ENCODE assay signal across 10 mouse cellular contexts in genomic region chr12:25467789-25468188, GRCm38 (mm10).
DNase-seq lines count a peak whose midpoint lies in the region; ATAC-seq lines count a peak whose summit lies in the region.
"Had no signal": no experiment of that assay in that cellular context is flagged by ENCODE, and none has a peak within 500 bp of the region (broad histone marks: within the 10 kb centered on the region; RNA-seq: fewer than 3 reads in every experiment).

No protein-coding gene starts in this region.

- no peak for DNase-seq in forebrain, embryonic 11.5 days (ENCODE audit: low spot score)
- peak; percentile 6 for DNase-seq in ZHBTc4 (ENCODE audit: low read depth, low spot score)
- DNase-seq in kidney, adult 8-10 months = no peak
- no peak for DNase-seq in gastrocnemius, postnatal 25 days
- DNase-seq in thymus, postnatal 10 days (ENCODE audit: low spot score in 2 of 2) = no peak

- 0 out of 2 replicates have a peak, but pooled peaks cover 4% of the 10 kb centered on the region for H3K4me1 ChIP-seq in forebrain, embryonic 13.5 days
- H3K4me1 ChIP-seq in forebrain, embryonic 11.5 days (replicated peaks; ENCODE audit: control insufficient read depth, insufficient read depth, low read length) = no peaks in the 10 kb centered on the region
- peaks cover 6 to 11% of the 10 kb centered on the region in 2 experiments for H3K4me1 ChIP-seq in heart, embryonic 14.5 days (ENCODE audit: control insufficient read depth in 2 of 2, insufficient read depth in 2 of 2, low read length in 2 of 2)
- H3K4me1 ChIP-seq in liver, embryonic 16.5 days (ENCODE audit: control insufficient read depth, low read depth, low read length) = no peaks in the 10 kb centered on the region; the same call in 1 of the 2 replicates
- H3K4me1 ChIP-seq: hindbrain, embryonic 10.5 days had no signal

- H3K9ac ChIP-seq in forebrain, embryonic 13.5 days = no peak overlapping the region
- H3K9ac ChIP-seq in forebrain, embryonic 11.5 days (ENCODE audit: low read length) = no peak overlapping the region
- H3K9ac ChIP-seq in heart, embryonic 14.5 days (ENCODE audit: low read length) = no peak overlapping the region
- H3K9ac ChIP-seq in liver, embryonic 16.5 days (ENCODE audit: low read depth, low read length) = no peak overlapping the region

- no peak overlapping the region for H3K27ac ChIP-seq in forebrain, embryonic 13.5 days
- no peak overlapping the region for H3K27ac ChIP-seq in forebrain, embryonic 11.5 days (ENCODE audit: low read depth, low read length)
- H3K27ac ChIP-seq in heart, embryonic 14.5 days (replicated peaks in 1 of 2; ENCODE audit: control insufficient read depth in 1 of 2, insufficient read depth in 1 of 2, low read depth in 2 of 2, low read length in 2 of 2) = no peak overlapping the region
- no peak overlapping the region for H3K27ac ChIP-seq in liver, embryonic 16.5 days (ENCODE audit: low read length)
- H3K27ac ChIP-seq: hindbrain, embryonic 10.5 days; macrophage had no signal

- no peaks in the 10 kb centered on the region for H3K27me3 ChIP-seq in forebrain, embryonic 13.5 days
- H3K27me3 ChIP-seq in forebrain, embryonic 11.5 days (ENCODE audit: control insufficient read depth, insufficient read depth, low read length) = no peaks in the 10 kb centered on the region
- H3K27me3 ChIP-seq in heart, embryonic 14.5 days (ENCODE audit: control insufficient read depth, insufficient read depth, low read length) = no peaks in the 10 kb centered on the region
- no peaks in the 10 kb centered on the region for H3K27me3 ChIP-seq in liver, embryonic 16.5 days (ENCODE audit: control insufficient read depth, insufficient read depth, low read depth, low read length)

- H3K36me3 ChIP-seq in forebrain, embryonic 13.5 days (ENCODE audit: poor library complexity, severe bottlenecking) = no peaks in the 10 kb centered on the region
- no peaks in the 10 kb centered on the region for H3K36me3 ChIP-seq in forebrain, embryonic 11.5 days (ENCODE audit: control insufficient read depth, insufficient read depth, low read length)
- H3K36me3 ChIP-seq in heart, embryonic 14.5 days (ENCODE audit: control insufficient read depth, insufficient read depth, low read length) = no peaks in the 10 kb centered on the region
- no peaks in the 10 kb centered on the region for H3K36me3 ChIP-seq in liver, embryonic 16.5 days (ENCODE audit: control insufficient read depth, insufficient read depth)
- H3K36me3 ChIP-seq: hindbrain, embryonic 10.5 days had no signal

- no peak overlapping the region for H3K4me3 ChIP-seq in forebrain, embryonic 13.5 days
- no peak overlapping the region for H3K4me3 ChIP-seq in forebrain, embryonic 11.5 days (ENCODE audit: low read depth, low read length)
- H3K4me3 ChIP-seq in heart, embryonic 14.5 days (ENCODE audit: control insufficient read depth in 1 of 2, insufficient read depth in 1 of 2, low read depth in 1 of 2, low read length in 2 of 2) = no peak overlapping the region
- H3K4me3 ChIP-seq in liver, embryonic 16.5 days (ENCODE audit: low read depth, low read length) = no peak overlapping the region
- H3K4me3 ChIP-seq: hindbrain, embryonic 10.5 days had no signal

- WGBS in forebrain, embryonic 13.5 days = 83% methylated on average over 9 of the region's 12 CpGs
- WGBS in forebrain, embryonic 11.5 days = 80% methylated on average over 12 of the region's 12 CpGs
- WGBS in heart, embryonic 14.5 days = 13% methylated on average over 12 of the region's 12 CpGs
- 18% methylated on average over 12 of the region's 12 CpGs for WGBS in liver, embryonic 16.5 days (ENCODE audit: insufficient replicate concordance)

- H3K4me2 ChIP-seq in forebrain, embryonic 13.5 days = no peak overlapping the region
- no peak overlapping the region for H3K4me2 ChIP-seq in forebrain, embryonic 11.5 days (ENCODE audit: low read depth, low read length, severe bottlenecking)
- H3K4me2 ChIP-seq in heart, embryonic 14.5 days (ENCODE audit: low read length) = peak overlapping the region; percentile 38; the same call in 1 of the 2 replicates
- no peak overlapping the region for H3K4me2 ChIP-seq in liver, embryonic 16.5 days (ENCODE audit: low read depth, low read length)

- no peaks in the 10 kb centered on the region for H3K9me3 ChIP-seq in forebrain, embryonic 13.5 days (replicated peaks)
- no peaks in the 10 kb centered on the region for H3K9me3 ChIP-seq in forebrain, embryonic 11.5 days (ENCODE audit: control insufficient read depth, low read length)
- H3K9me3 ChIP-seq in heart, embryonic 14.5 days (ENCODE audit: control insufficient read depth, low read length) = no peaks in the 10 kb centered on the region
- H3K9me3 ChIP-seq in liver, embryonic 16.5 days (replicated peaks; ENCODE audit: control insufficient read depth, low read length) = no peaks in the 10 kb centered on the region
- H3K9me3 ChIP-seq: hindbrain, embryonic 10.5 days had no signal

- ATAC-seq in forebrain, embryonic 13.5 days = 0 out of 2 replicates have a peak, but pooled peaks have one; percentile 27
- ATAC-seq in forebrain, embryonic 11.5 days (replicated peaks; ENCODE audit: low FRiP score) = no peak
- ATAC-seq in heart, embryonic 14.5 days (ENCODE audit: insufficient number of reproducible peaks, insufficient read depth, low FRiP score, low read depth) = peak; percentile 64
- peak; percentile 80 for ATAC-seq in liver, embryonic 16.5 days (ENCODE audit: low read depth)
